Mouse (Mus musculus): ENCODE measurements at regions not wholly inside any gene's neighbourhood (a gene's known extent, or its start where the extent isn't known, plus 50 kb on each side); places are given as distances from the start of the nearest gene placed in this dataset.

DNA sequence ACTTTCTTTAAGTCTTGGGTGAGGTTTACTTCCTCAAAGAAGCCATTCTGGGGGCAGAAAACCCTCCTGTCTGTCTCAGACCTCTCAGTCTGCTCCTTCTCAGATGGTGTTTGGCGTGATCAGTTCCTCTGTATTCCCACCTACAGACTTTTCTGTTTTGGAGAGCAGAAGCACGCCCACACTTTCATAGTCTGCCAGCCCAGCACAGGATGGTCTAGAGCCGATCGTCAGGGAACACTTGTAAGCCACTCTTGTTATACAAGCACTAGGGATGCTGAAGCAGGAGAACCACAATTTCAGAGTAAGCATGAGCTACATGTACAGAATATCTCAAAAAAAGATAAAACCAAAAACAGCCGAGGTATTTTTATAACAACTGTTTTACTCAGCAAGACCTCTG lies 410.4 kb downstream of the Efna5 start:
- no peaks in the 10 kb centered on the region for H3K27me3 ChIP-seq (ENCODE audit: control insufficient read depth, insufficient read depth, low read depth, low read length)
- no peak overlapping the region for H3K4me2 ChIP-seq (ENCODE audit: low read length)
- H3K4me1 ChIP-seq (ENCODE audit: control insufficient read depth, insufficient read depth, low read length) = no peaks in the 10 kb centered on the region
- 93% methylated on average over 5 of the region's 5 CpGs for WGBS
- no peaks in the 10 kb centered on the region for H3K36me3 ChIP-seq (ENCODE audit: control insufficient read depth, insufficient read depth, low read length)
- no peak overlapping the region for H3K27ac ChIP-seq (ENCODE audit: low read length)
- H3K4me3 ChIP-seq (ENCODE audit: low read depth, low read length) = no peak overlapping the region
- H3K9ac ChIP-seq (ENCODE audit: low read depth, low read length) = no peak overlapping the region
- no peaks in the 10 kb centered on the region for H3K9me3 ChIP-seq (replicated peaks; ENCODE audit: control insufficient read depth, low read length, poor library complexity, severe bottlenecking)
- ATAC-seq = no peak

GRCm38 (mm10) chr17:62469367-62469766 lies 411.8 kb downstream of the Efna5 start:
- no peaks in the 10 kb centered on the region for H3K4me1 ChIP-seq (ENCODE audit: control insufficient read depth, insufficient read depth, low read length)
- no peak overlapping the region for H3K4me3 ChIP-seq (ENCODE audit: low read depth, low read length)
- no peak overlapping the region for H3K9ac ChIP-seq (ENCODE audit: low read depth, low read length)
- no peak overlapping the region for H3K27ac ChIP-seq (ENCODE audit: low read length)
- H3K4me2 ChIP-seq (ENCODE audit: low read length) = no peak overlapping the region
- 100% methylated on average over 1 of the region's 1 CpGs for WGBS
- no peaks in the 10 kb centered on the region for H3K36me3 ChIP-seq (ENCODE audit: control insufficient read depth, insufficient read depth, low read length)
- ATAC-seq = no peak
- no peaks in the 10 kb centered on the region for H3K9me3 ChIP-seq (replicated peaks; ENCODE audit: control insufficient read depth, low read length, poor library complexity, severe bottlenecking)
- no peaks in the 10 kb centered on the region for H3K27me3 ChIP-seq (ENCODE audit: control insufficient read depth, insufficient read depth, low read depth, low read length)

DNA sequence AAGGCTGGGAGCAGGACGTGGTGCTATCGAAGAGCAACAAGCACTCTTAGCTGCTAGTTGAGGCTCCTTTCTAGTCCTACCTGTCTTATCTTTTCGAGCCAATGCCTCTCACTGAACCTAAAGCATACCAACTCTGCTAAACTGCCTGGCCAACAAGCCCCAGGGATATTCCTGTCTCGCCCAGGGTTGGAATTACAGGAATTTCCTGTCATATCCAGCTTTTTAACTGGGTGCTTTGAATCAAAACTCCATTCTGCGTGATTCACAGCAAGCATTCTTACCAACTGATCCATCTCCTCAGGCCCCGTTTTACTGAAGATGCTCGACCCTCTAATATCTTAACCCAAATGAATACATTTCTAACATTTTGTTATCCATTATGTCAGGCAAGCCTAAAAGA lies 412.3 kb downstream of the Efna5 start:
- 85% methylated on average over 7 of the region's 7 CpGs for WGBS
- no peak for ATAC-seq
- Histone ChIP-seq H3K36me3 (ENCODE audit: control insufficient read depth, insufficient read depth, low read length) (no peaks in the 10 kb centered on the region), H3K27ac (ENCODE audit: low read length) (no peak overlapping the region), H3K9me3 (replicated peaks; ENCODE audit: control insufficient read depth, low read length, poor library complexity, severe bottlenecking) (no peaks in the 10 kb centered on the region), H3K9ac (ENCODE audit: low read depth, low read length) (no peak overlapping the region), H3K4me1 (ENCODE audit: control insufficient read depth, insufficient read depth, low read length) (no peaks in the 10 kb centered on the region), H3K4me2 (ENCODE audit: low read length) (no peak overlapping the region), H3K4me3 (ENCODE audit: low read depth, low read length) (no peak overlapping the region), H3K27me3 (ENCODE audit: control insufficient read depth, insufficient read depth, low read depth, low read length) (no peaks in the 10 kb centered on the region)

DNA sequence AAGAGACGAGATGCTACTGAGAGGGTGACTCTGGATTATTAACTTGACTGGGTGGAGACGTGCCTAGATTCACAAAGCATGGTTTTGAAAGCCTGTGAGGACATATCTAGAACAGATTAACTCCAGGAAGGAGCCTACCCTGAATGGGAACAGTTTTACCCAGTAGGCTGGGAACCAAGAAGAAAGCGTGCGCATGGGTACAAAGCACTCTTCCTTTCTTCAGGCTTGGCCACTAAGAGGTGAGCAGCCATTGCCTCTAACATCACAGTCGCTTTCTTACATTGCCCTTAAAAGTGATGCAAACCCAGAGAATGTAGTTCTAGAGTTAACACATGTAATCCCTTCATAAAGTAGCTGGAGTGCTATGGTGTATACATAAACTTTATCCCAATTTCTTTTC lies 414.0 kb downstream of the Efna5 start:
- no peak overlapping the region for H3K9ac ChIP-seq (ENCODE audit: low read depth, low read length)
- H3K27me3 ChIP-seq (ENCODE audit: control insufficient read depth, insufficient read depth, low read depth, low read length) = no peaks in the 10 kb centered on the region
- no peak overlapping the region for H3K27ac ChIP-seq (ENCODE audit: low read length)
- H3K9me3 ChIP-seq (replicated peaks; ENCODE audit: control insufficient read depth, low read length, poor library complexity, severe bottlenecking) = no peaks in the 10 kb centered on the region
- ATAC-seq = no peak
- no peaks in the 10 kb centered on the region for H3K4me1 ChIP-seq (ENCODE audit: control insufficient read depth, insufficient read depth, low read length)
- H3K4me3 ChIP-seq (ENCODE audit: low read depth, low read length) = no peak overlapping the region
- 86% methylated on average over 5 of the region's 5 CpGs for WGBS
- no peaks in the 10 kb centered on the region for H3K36me3 ChIP-seq (ENCODE audit: control insufficient read depth, insufficient read depth, low read length)
- H3K4me2 ChIP-seq (ENCODE audit: low read length) = no peak overlapping the region

DNA sequence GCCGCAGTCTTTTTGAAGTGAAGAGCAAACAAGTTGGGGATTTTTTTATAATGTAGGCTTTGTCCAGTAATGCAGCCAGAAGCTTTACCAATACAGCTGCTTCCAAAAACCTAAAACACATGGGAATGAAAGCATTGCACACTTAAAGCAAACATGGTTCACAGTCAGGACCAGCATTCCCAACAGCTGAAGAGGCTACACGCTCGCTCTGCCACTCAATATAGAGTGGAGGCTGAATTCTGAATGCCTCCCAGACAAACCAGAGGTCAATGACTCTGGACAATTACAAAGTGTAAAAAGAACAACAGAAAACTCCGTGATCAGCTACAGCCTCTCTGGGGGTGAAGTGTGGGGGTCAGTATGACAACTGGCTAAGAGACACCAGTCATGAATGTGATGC lies 416.1 kb downstream of the Efna5 start:
- no peak for ATAC-seq
- Histone ChIP-seq H3K9me3 (replicated peaks; ENCODE audit: control insufficient read depth, low read length, poor library complexity, severe bottlenecking) (no peaks in the 10 kb centered on the region), H3K4me2 (ENCODE audit: low read length) (no peak overlapping the region), H3K36me3 (ENCODE audit: control insufficient read depth, insufficient read depth, low read length) (no peaks in the 10 kb centered on the region), H3K27ac (ENCODE audit: low read length) (no peak overlapping the region), H3K4me3 (ENCODE audit: low read depth, low read length) (no peak overlapping the region), H3K4me1 (ENCODE audit: control insufficient read depth, insufficient read depth, low read length) (no peaks in the 10 kb centered on the region), H3K27me3 (ENCODE audit: control insufficient read depth, insufficient read depth, low read depth, low read length) (no peaks in the 10 kb centered on the region), H3K9ac (ENCODE audit: low read depth, low read length) (no peak overlapping the region)
- WGBS = 75% methylated on average over 4 of the region's 4 CpGs

- Histone ChIP-seq H3K36me3 (ENCODE audit: control insufficient read depth, insufficient read depth, low read length) (no peaks in the 10 kb centered on the region), H3K4me1 (ENCODE audit: control insufficient read depth, insufficient read depth, low read length) (no peaks in the 10 kb centered on the region), H3K9ac (ENCODE audit: low read depth, low read length) (no peak overlapping the region), H3K4me2 (ENCODE audit: low read length) (no peak overlapping the region), H3K4me3 (ENCODE audit: low read depth, low read length) (no peak overlapping the region), H3K27ac (ENCODE audit: low read length) (no peak overlapping the region), H3K9me3 (replicated peaks; ENCODE audit: control insufficient read depth, low read length, poor library complexity, severe bottlenecking) (no peaks in the 10 kb centered on the region), H3K27me3 (ENCODE audit: control insufficient read depth, insufficient read depth, low read depth, low read length) (no peaks in the 10 kb centered on the region)
- no peak for ATAC-seq
- 73% methylated on average over 4 of the region's 4 CpGs for WGBS
Measured at GRCm38 (mm10) chr17:62464228-62464627, 416.9 kb downstream of the Efna5 start.

GRCm38 (mm10) chr17:62461304-62462245 lies 419.5 kb downstream of the Efna5 start:
- Histone ChIP-seq H3K4me2 (ENCODE audit: low read length) (no peak overlapping the region), H3K27me3 (ENCODE audit: control insufficient read depth, insufficient read depth, low read depth, low read length) (no peaks in the 10 kb centered on the region), H3K9ac (ENCODE audit: low read depth, low read length) (no peak overlapping the region), H3K4me3 (ENCODE audit: low read depth, low read length) (no peak overlapping the region), H3K9me3 (replicated peaks; ENCODE audit: control insufficient read depth, low read length, poor library complexity, severe bottlenecking) (no peaks in the 10 kb centered on the region), H3K4me1 (ENCODE audit: control insufficient read depth, insufficient read depth, low read length) (no peaks in the 10 kb centered on the region), H3K27ac (ENCODE audit: low read length) (no peak overlapping the region), H3K36me3 (ENCODE audit: control insufficient read depth, insufficient read depth, low read length) (no peaks in the 10 kb centered on the region)
- ATAC-seq = no peak
- WGBS = 91% methylated on average over 17 of the region's 17 CpGs

GRCm38 (mm10) chr17:62458964-62459363 lies 422.2 kb downstream of the Efna5 start:
- no peak for ATAC-seq
- Histone ChIP-seq H3K27ac (ENCODE audit: low read length) (no peak overlapping the region), H3K4me1 (ENCODE audit: control insufficient read depth, insufficient read depth, low read length) (no peaks in the 10 kb centered on the region), H3K9me3 (replicated peaks; ENCODE audit: control insufficient read depth, low read length, poor library complexity, severe bottlenecking) (no peaks in the 10 kb centered on the region), H3K27me3 (ENCODE audit: control insufficient read depth, insufficient read depth, low read depth, low read length) (no peaks in the 10 kb centered on the region), H3K4me2 (ENCODE audit: low read length) (no peak overlapping the region), H3K9ac (ENCODE audit: low read depth, low read length) (no peak overlapping the region), H3K4me3 (ENCODE audit: low read depth, low read length) (no peak overlapping the region), H3K36me3 (ENCODE audit: control insufficient read depth, insufficient read depth, low read length) (no peaks in the 10 kb centered on the region)
- WGBS = 39% methylated on average over 7 of the region's 7 CpGs

- Histone ChIP-seq H3K4me1 (ENCODE audit: control insufficient read depth, insufficient read depth, low read length) (no peaks in the 10 kb centered on the region), H3K9ac (ENCODE audit: low read depth, low read length) (no peak overlapping the region), H3K27me3 (ENCODE audit: control insufficient read depth, insufficient read depth, low read depth, low read length) (no peaks in the 10 kb centered on the region), H3K4me3 (ENCODE audit: low read depth, low read length) (no peak overlapping the region), H3K27ac (ENCODE audit: low read length) (no peak overlapping the region), H3K9me3 (replicated peaks; ENCODE audit: control insufficient read depth, low read length, poor library complexity, severe bottlenecking) (no peaks in the 10 kb centered on the region), H3K36me3 (ENCODE audit: control insufficient read depth, insufficient read depth, low read length) (no peaks in the 10 kb centered on the region), H3K4me2 (ENCODE audit: low read length) (no peak overlapping the region)
- ATAC-seq = no peak
- WGBS = 85% methylated on average over 4 of the region's 4 CpGs
Measured at GRCm38 (mm10) chr17:62438045-62438444, 443.1 kb downstream of the Efna5 start.

Data from midbrain, embryonic 16.5 days (tissue).